Mouse (Mus musculus) thymus, adult 2 months (tissue): ENCODE results near the gene Klk6.

Experiments
- CTCF ChIP-seq: fragments of 200-500 bp; IDR thresholded peaks from 2 replicates; pipeline ENCODE4 v1.5.1; 2012; ENCODE audit warnings: mild to moderate bottlenecking, control low read depth, low read length, moderate library complexity, borderline replicate concordance; ENCODE audit not compliant: control insufficient read depth, poor library complexity, insufficient read depth; ENCODE audit errors: extremely low read depth
- POLR2A ChIP-seq: fragments of 200-500 bp; IDR thresholded peaks from 2 replicates; pipeline ENCODE4 v1.6.1; 2012; ENCODE audit warnings: mild to moderate bottlenecking, low read length, control low read depth, moderate library complexity; ENCODE audit not compliant: control insufficient read depth, poor library complexity, insufficient read depth; ENCODE audit errors: extremely low read depth

DNA sequence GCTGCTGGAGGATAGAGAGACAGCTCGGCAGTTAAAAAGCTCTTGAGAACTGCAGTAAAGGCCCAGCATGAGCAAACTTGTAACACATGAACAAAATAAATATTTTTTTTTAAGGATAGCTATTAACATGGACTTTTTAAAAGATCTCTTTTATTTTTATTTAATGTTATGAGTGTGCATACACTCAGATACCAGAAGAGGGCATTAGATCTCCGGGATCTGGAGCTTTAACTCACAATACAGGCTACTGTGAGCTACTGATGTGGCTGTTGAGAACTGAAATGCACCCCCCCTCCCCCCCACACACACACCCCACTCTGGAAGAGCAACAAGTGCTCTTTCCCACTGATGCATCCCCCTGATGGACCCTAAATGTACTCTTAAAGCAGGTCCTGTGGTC lies 35.0 kb upstream of the Klk6 start:
- no peak for TF ChIP-seq CTCF
- no peak for TF ChIP-seq POLR2A
